Mouse (Mus musculus): ENCODE measurements at regions not wholly inside any gene's neighbourhood (a gene's known extent, or its start where the extent isn't known, plus 50 kb on each side); places are given as distances from the start of the nearest gene placed in this dataset.

DNA sequence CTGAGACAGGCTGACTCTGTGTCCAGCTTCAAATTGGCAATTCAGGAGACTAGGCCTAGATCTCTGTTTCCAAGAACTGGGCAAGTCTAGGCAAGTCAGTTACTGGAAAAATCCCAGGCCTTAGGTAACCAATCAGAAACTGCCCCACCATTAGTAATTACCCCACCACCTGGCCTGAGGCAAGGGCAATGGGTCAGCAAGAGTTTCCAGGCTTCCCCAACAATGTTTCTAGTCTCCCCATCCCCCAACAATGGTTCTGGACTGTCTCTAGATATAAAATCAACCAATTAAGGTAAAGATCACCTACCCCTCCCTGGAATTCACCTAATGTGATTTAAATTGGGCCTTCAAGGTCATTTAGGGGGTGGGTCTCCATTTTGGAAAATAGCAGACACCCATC lies 734.0 kb downstream of the Rps29 start:
- Histone ChIP-seq H3K9ac (ENCODE audit: low read depth, low read length) (no peak overlapping the region), H3K27ac (ENCODE audit: low read depth, low read length) (no peak overlapping the region), H3K4me1 (replicated peaks; ENCODE audit: control insufficient read depth, insufficient read depth, low read length) (no peaks in the 10 kb centered on the region), H3K4me2 (replicated peaks; ENCODE audit: low read depth) (no peak overlapping the region), H3K4me3 (ENCODE audit: low read depth, low read length) (no peak overlapping the region), H3K36me3 (ENCODE audit: control insufficient read depth, insufficient read depth) (no peaks in the 10 kb centered on the region), H3K9me3 (ENCODE audit: control insufficient read depth) (no peaks in the 10 kb centered on the region), H3K27me3 (replicated peaks; ENCODE audit: control insufficient read depth, insufficient read depth, low read length) (no peaks in the 10 kb centered on the region)
- no peak for TF ChIP-seq CTCF (IDR thresholded peaks at IDR 0.05; ENCODE audit: low read depth)
- ATAC-seq = no peak

Data from intestine, postnatal 0 days (tissue).